ENCODE assay signal across 9 mouse cellular contexts in the genomic region with DNA sequence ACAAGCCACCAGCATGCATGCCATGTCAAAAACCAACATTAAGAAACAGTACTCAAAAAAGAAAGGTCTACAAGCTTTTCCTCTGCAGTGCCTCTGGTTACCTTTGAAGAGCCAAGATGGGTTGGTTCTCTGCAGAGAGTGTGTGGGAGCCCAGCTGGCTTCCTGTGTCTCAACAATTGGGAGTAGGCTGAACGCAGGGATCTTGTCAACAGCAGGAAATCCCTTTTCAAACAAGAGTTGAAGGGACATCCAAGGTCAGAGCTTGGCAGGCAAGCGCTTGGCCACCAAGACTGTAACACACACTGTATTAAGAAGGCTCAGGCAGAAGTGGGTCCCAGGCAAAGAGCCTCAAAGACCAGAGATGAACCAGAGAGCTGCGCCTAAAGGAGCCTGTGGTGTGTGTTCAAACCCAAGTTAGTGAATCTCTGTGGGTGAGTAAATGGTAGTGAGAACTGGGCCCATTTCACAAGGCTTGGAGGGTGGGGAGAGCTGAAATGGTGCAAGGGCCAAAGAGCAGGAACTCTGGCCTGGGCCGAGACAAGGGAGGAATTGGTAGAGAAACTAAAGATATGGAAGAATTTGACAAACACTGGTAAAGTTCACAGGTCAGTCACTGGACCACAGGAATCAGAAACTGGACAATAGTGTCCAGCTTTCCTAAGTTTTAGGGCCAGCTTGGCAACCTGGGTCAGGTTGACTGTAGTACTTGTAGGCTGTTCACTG.
DNase-seq lines count a peak whose midpoint lies in the region; ATAC-seq lines count a peak whose summit lies in the region.
"Had no signal": no experiment of that assay in that cellular context is flagged by ENCODE, and none has a peak within 500 bp of the region (broad histone marks: within the 10 kb centered on the region; RNA-seq: fewer than 3 reads in every experiment).

No protein-coding gene starts in this region.

- H3K9ac ChIP-seq in embryonic facial prominence, embryonic 14.5 days (ENCODE audit: low read depth, low read length): no peak overlapping the region
- H3K9ac ChIP-seq in kidney, embryonic 16.5 days (replicated peaks; ENCODE audit: low read length): no peak overlapping the region
- no peak overlapping the region for H3K9ac ChIP-seq in hindbrain, embryonic 12.5 days

- H3K36me3 ChIP-seq in embryonic facial prominence, embryonic 14.5 days (ENCODE audit: control insufficient read depth, insufficient read depth, low read length): no peaks in the 10 kb centered on the region
- no peaks in the 10 kb centered on the region for H3K36me3 ChIP-seq in embryonic facial prominence, embryonic 10.5 days (replicated peaks)
- H3K36me3 ChIP-seq in kidney, embryonic 16.5 days (ENCODE audit: insufficient read depth, low read length): no peaks in the 10 kb centered on the region
- no peaks in the 10 kb centered on the region for H3K36me3 ChIP-seq in hindbrain, embryonic 12.5 days
- H3K36me3 ChIP-seq: hindbrain, embryonic 10.5 days had no signal

- H3K4me2 ChIP-seq in embryonic facial prominence, embryonic 14.5 days (ENCODE audit: low read depth, low read length): no peak overlapping the region
- no peak overlapping the region for H3K4me2 ChIP-seq in kidney, embryonic 16.5 days (replicated peaks; ENCODE audit: low read depth, low read length)
- H3K4me2 ChIP-seq in hindbrain, embryonic 12.5 days (replicated peaks): no peak overlapping the region

- H3K27me3 ChIP-seq in embryonic facial prominence, embryonic 14.5 days (replicated peaks; ENCODE audit: control insufficient read depth, insufficient read depth, low read length): no peaks in the 10 kb centered on the region
- no peaks in the 10 kb centered on the region for H3K27me3 ChIP-seq in embryonic facial prominence, embryonic 10.5 days (replicated peaks; ENCODE audit: low read depth, poor library complexity, severe bottlenecking)
- H3K27me3 ChIP-seq in kidney, embryonic 16.5 days (ENCODE audit: insufficient read depth, low read length): no peaks in the 10 kb centered on the region
- H3K27me3 ChIP-seq in hindbrain, embryonic 12.5 days: no peaks in the 10 kb centered on the region

- 61% methylated on average over 4 of the region's 4 CpGs for WGBS in embryonic facial prominence, embryonic 14.5 days
- WGBS in embryonic facial prominence, embryonic 10.5 days: 68% methylated on average over 4 of the region's 4 CpGs
- WGBS in kidney, embryonic 16.5 days: 54% methylated on average over 4 of the region's 4 CpGs
- 72% methylated on average over 4 of the region's 4 CpGs for WGBS in hindbrain, embryonic 12.5 days

- ATAC-seq in embryonic facial prominence, embryonic 14.5 days (ENCODE audit: low read depth): no peak
- ATAC-seq in kidney, embryonic 16.5 days (ENCODE audit: low FRiP score, low TSS enrichment): peak; percentile 42; the same call in 1 of the 2 replicates
- ATAC-seq in megakaryocyte, adult 5-6 weeks (ENCODE audit: poor library complexity, severe bottlenecking): no peak
- ATAC-seq in megakaryocyte progenitor cell, adult 5-6 weeks (replicated peaks; ENCODE audit: poor library complexity): no peak
- ATAC-seq in hindbrain, embryonic 12.5 days (ENCODE audit: low FRiP score): no peak

- H3K27ac ChIP-seq in embryonic facial prominence, embryonic 14.5 days (replicated peaks; ENCODE audit: low read depth, low read length): no peak overlapping the region
- H3K27ac ChIP-seq in embryonic facial prominence, embryonic 10.5 days (replicated peaks): no peak overlapping the region
- H3K27ac ChIP-seq in kidney, embryonic 16.5 days (ENCODE audit: low read length): peak overlapping the region; percentile 67
- H3K27ac ChIP-seq in hindbrain, embryonic 12.5 days: no peak overlapping the region
- H3K27ac ChIP-seq: hindbrain, embryonic 10.5 days had no signal

- H3K9me3 ChIP-seq in embryonic facial prominence, embryonic 14.5 days (ENCODE audit: control insufficient read depth, low read length): no peaks in the 10 kb centered on the region
- no peaks in the 10 kb centered on the region for H3K9me3 ChIP-seq in embryonic facial prominence, embryonic 10.5 days
- no peaks in the 10 kb centered on the region for H3K9me3 ChIP-seq in kidney, embryonic 16.5 days (ENCODE audit: low read length)
- no peaks in the 10 kb centered on the region for H3K9me3 ChIP-seq in hindbrain, embryonic 12.5 days (replicated peaks)
- H3K9me3 ChIP-seq: hindbrain, embryonic 10.5 days had no signal

- H3K4me1 ChIP-seq in embryonic facial prominence, embryonic 14.5 days (ENCODE audit: control insufficient read depth, insufficient read depth, low read length): peaks cover 13% of the 10 kb centered on the region; the same call in 1 of the 2 replicates
- peaks cover 21% of the 10 kb centered on the region for H3K4me1 ChIP-seq in embryonic facial prominence, embryonic 10.5 days
- H3K4me1 ChIP-seq in kidney, embryonic 16.5 days (ENCODE audit: insufficient read depth, low read length): peaks cover 4% of the 10 kb centered on the region; the same call in 1 of the 2 replicates
- no peaks in the 10 kb centered on the region for H3K4me1 ChIP-seq in hindbrain, embryonic 12.5 days

- no peak overlapping the region for H3K4me3 ChIP-seq in embryonic facial prominence, embryonic 14.5 days (ENCODE audit: low read depth, low read length)
- H3K4me3 ChIP-seq in embryonic facial prominence, embryonic 10.5 days: no peak overlapping the region
- H3K4me3 ChIP-seq in kidney, embryonic 16.5 days (ENCODE audit: low read length): no peak overlapping the region
- H3K4me3 ChIP-seq in hindbrain, embryonic 12.5 days: no peak overlapping the region
- H3K4me3 ChIP-seq: hindbrain, embryonic 10.5 days had no signal

- DNase-seq in embryonic facial prominence, embryonic 14.5 days (ENCODE audit: low spot score): peak; percentile 9
- no peak for DNase-seq in embryonic facial prominence, embryonic 10.5 days (ENCODE audit: low spot score)
- peak; percentile 5 for DNase-seq in fat pad, adult 2 months (ENCODE audit: extremely low read depth, low read depth, low spot score)
- DNase-seq in skeletal muscle tissue, adult 2 months (ENCODE audit: low read depth, low spot score): peak; percentile 30
